In the genomic region with DNA sequence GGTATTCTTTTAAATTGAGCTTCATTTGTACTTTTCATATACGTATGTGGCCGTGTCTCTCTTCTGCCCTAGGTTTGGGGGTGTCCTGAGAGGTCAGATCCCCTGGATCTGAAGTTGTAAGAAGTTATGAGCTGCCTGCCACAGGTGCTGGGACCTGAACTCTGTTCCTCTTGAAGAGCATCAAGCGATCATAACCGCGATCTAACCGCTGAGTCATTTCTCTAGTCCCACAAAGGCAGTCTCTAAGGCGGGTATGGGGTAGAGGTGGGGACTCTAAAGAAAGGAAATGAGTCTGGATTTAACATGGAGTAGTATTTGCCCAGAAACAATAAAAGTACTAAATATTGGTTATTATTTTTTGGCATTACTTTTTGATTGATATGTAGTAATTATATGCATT, we compare ENCODE assay signal across 10 mouse cellular contexts. TPM values are rescaled to one million over a fixed set of nuclear protein-coding genes. Genes with fewer than 3 reads are reported as not detected.
DNase-seq lines count a peak whose midpoint lies in the region; ATAC-seq and TF ChIP-seq lines count a peak whose summit lies in the region.
"Had no signal": no experiment of that assay in that cellular context is flagged by ENCODE, and none has a peak within 500 bp of the region (broad histone marks: within the 10 kb centered on the region; RNA-seq: fewer than 3 reads in every experiment).

No protein-coding gene starts in this region.

- H3K9me3 ChIP-seq in stomach, embryonic 14.5 days (ENCODE audit: control insufficient read depth, low read depth, low read length), result no peaks in the 10 kb centered on the region
- no peaks in the 10 kb centered on the region for H3K9me3 ChIP-seq in stomach, postnatal 0 days (ENCODE audit: control insufficient read depth, low read length)
- no peaks in the 10 kb centered on the region for H3K9me3 ChIP-seq in hindbrain, embryonic 15.5 days

- H3K4me1 ChIP-seq in stomach, embryonic 14.5 days (ENCODE audit: control insufficient read depth, insufficient read depth, low read length), result peaks cover 20% of the 10 kb centered on the region
- H3K4me1 ChIP-seq in stomach, postnatal 0 days (replicated peaks; ENCODE audit: control insufficient read depth, insufficient read depth), result no peaks in the 10 kb centered on the region; the same call in none of the 2 replicates
- peaks cover 38% of the 10 kb centered on the region for H3K4me1 ChIP-seq in hindbrain, embryonic 15.5 days (replicated peaks)

- H3K4me2 ChIP-seq in stomach, embryonic 14.5 days (replicated peaks; ENCODE audit: low read depth, low read length), result peak overlapping the region; percentile 37; the same call in 1 of the 2 replicates
- no peak overlapping the region; the same call in 1 of the 2 replicates for H3K4me2 ChIP-seq in stomach, postnatal 0 days (replicated peaks; ENCODE audit: low read depth)
- H3K4me2 ChIP-seq in hindbrain, embryonic 15.5 days, result peak overlapping the region; percentile 49; the same call in 1 of the 2 replicates

- H3K4me3 ChIP-seq in stomach, embryonic 14.5 days (ENCODE audit: low read depth, low read length), result no peak overlapping the region
- H3K4me3 ChIP-seq in stomach, postnatal 0 days (ENCODE audit: low read depth, low read length), result no peak overlapping the region
- H3K4me3 ChIP-seq in hindbrain, embryonic 15.5 days, result no peak overlapping the region

- no peak overlapping the region for H3K27ac ChIP-seq in stomach, embryonic 14.5 days (ENCODE audit: low read length)
- H3K27ac ChIP-seq in stomach, postnatal 0 days (replicated peaks), result no peak overlapping the region
- no peak overlapping the region for H3K27ac ChIP-seq in hindbrain, embryonic 15.5 days (replicated peaks)
- H3K27ac ChIP-seq: kidney, postnatal 0 days had no signal

- H3K9ac ChIP-seq in stomach, embryonic 14.5 days (replicated peaks; ENCODE audit: low read depth, low read length), result no peak overlapping the region
- H3K9ac ChIP-seq in stomach, postnatal 0 days (ENCODE audit: low read length), result no peak overlapping the region
- H3K9ac ChIP-seq in hindbrain, embryonic 15.5 days, result no peak overlapping the region

- WGBS in stomach, embryonic 14.5 days, result 76% methylated on average over 7 of the region's 7 CpGs
- WGBS in stomach, postnatal 0 days, result 85% methylated on average over 7 of the region's 7 CpGs
- WGBS in hindbrain, embryonic 15.5 days, result 65% methylated on average over 7 of the region's 7 CpGs

- ATAC-seq in stomach, embryonic 14.5 days (ENCODE audit: insufficient number of reproducible peaks, insufficient read depth, low FRiP score, low read depth), result no peak
- no peak for ATAC-seq in stomach, postnatal 0 days (ENCODE audit: low FRiP score, low TSS enrichment)
- peak; percentile 77 for ATAC-seq in activated CD4-positive, CD25-positive, alpha-beta regulatory T cell, adult 4 months
- no peak for ATAC-seq in hindbrain, embryonic 15.5 days (ENCODE audit: low FRiP score, low read depth)
- ATAC-seq in erythroid progenitor cell, adult 5-6 weeks (replicated peaks; ENCODE audit: low FRiP score, poor library complexity, severe bottlenecking), result no peak

- DNase-seq in stomach, postnatal 0 days (ENCODE audit: low spot score), result no peak
- DNase-seq in naive thymus-derived CD4-positive, alpha-beta T cell, adult 2 months (ENCODE audit: low read depth), result peak; percentile 32
- no peak for DNase-seq in kidney, postnatal 4 days
- DNase-seq in spleen, postnatal 36 days (ENCODE audit: low spot score in 2 of 2), result no peak

- no peak for TF ChIP-seq EP300 in stomach, postnatal 0 days (optimal IDR thresholded peaks at IDR 0.05)

- no peak for TF ChIP-seq CTCF in stomach, postnatal 0 days (IDR thresholded peaks at IDR 0.05; ENCODE audit: low read depth)

- H3K27me3 ChIP-seq in stomach, embryonic 14.5 days (ENCODE audit: control insufficient read depth, insufficient read depth, low read length), result no peaks in the 10 kb centered on the region
- H3K27me3 ChIP-seq in stomach, postnatal 0 days (ENCODE audit: control insufficient read depth, insufficient read depth, low read length), result no peaks in the 10 kb centered on the region
- H3K27me3 ChIP-seq in hindbrain, embryonic 15.5 days, result no peaks in the 10 kb centered on the region
- H3K27me3 ChIP-seq: Patski had no signal

- H3K36me3 ChIP-seq in stomach, embryonic 14.5 days (ENCODE audit: control insufficient read depth, insufficient read depth, low read length), result no peaks in the 10 kb centered on the region
- no peaks in the 10 kb centered on the region for H3K36me3 ChIP-seq in stomach, postnatal 0 days (ENCODE audit: control insufficient read depth, insufficient read depth, low read length)
- no peaks in the 10 kb centered on the region for H3K36me3 ChIP-seq in hindbrain, embryonic 15.5 days

RNA-seq across cellular contexts. Expression of gene Fam20b, which starts 34.1 kb away (rescaled TPM):
- polyA plus RNA-seq in stomach, embryonic 14.5 days (2014; fragmentation: Nextera tagmentation; extraction: Ambion mirVana), result 32.4 and 34.6 TPM in 2 replicates
- 24.7 and 28.0 TPM in 2 replicates for polyA plus RNA-seq in stomach, postnatal 0 days (2015; fragmentation: Nextera tagmentation; extraction: Ambion mirVana)
- polyA plus RNA-seq in activated CD4-positive, CD25-positive, alpha-beta regulatory T cell, adult 4 months (2017; shearing (Covaris generic)), result 10 to 100 TPM; 11.2 to 12.4 TPM
- 29.2 and 32.7 TPM in 2 replicates for polyA plus RNA-seq in hindbrain, embryonic 15.5 days (2015; fragmentation: Nextera tagmentation; extraction: Ambion mirVana)
- total RNA-seq in erythroid progenitor cell, adult 5-6 weeks (2015; ENCODE audit: low replicate concordance), result 23.9 and 25.6 TPM in 2 replicates
- 39.8 and 41.6 TPM in 2 replicates for total RNA-seq in erythroid progenitor cell, adult 5-6 weeks (2017; ENCODE audit: low replicate concordance)
